Mouse (Mus musculus): Measurements from ENCODE around the gene Gng10.
A peak's percentile ranks its signal among the peaks of the same experiment; 100 is the strongest.

Gene Gng10

DNA sequence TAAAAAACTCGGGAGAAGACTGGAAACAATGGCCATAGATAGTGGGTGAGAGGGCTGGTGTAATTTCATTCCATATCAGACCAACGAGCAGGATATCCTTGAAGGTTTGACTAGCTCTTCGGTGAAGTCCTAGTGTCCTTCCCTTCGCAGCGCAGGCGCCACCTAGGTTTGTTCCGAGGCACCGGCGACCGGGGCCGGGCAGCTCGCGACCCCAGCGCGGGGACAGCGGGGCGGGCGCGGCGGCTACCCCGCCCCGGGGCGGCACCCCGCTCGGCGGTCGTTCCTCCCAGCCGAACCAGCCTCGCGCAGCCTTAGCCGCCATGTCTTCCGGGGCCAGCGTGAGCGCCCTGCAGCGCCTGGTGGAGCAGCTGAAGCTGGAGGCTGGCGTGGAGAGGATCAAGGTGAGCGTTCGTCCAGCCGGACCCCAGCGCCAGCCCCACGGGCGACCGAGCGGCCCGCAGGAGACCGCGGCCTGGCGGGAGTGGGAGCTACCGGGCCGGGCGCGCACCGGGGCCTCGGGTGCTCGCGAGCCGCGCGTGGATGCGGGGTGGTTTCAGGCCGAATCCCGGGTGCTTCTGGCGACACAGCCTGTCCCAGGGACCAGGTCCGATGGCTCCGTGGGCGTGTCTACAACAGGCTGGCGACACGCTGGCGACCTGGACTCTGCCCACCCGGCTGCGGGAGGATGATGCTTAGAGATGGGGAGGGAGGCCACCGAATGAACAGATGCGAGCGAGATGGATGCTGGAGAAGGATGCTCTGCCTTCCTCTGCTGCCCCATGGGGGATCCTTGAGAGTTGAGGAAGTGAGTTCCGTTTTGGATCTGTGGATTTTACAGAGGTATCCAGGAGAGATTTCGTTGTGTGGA, at the start of gene Gng10:
Gng10 (plus strand) TSS at position 171 of the 868 bp plus-strand sequence.
- DNase-seq (ENCODE audit: extremely low spot score): peak; percentile 74

DNA sequence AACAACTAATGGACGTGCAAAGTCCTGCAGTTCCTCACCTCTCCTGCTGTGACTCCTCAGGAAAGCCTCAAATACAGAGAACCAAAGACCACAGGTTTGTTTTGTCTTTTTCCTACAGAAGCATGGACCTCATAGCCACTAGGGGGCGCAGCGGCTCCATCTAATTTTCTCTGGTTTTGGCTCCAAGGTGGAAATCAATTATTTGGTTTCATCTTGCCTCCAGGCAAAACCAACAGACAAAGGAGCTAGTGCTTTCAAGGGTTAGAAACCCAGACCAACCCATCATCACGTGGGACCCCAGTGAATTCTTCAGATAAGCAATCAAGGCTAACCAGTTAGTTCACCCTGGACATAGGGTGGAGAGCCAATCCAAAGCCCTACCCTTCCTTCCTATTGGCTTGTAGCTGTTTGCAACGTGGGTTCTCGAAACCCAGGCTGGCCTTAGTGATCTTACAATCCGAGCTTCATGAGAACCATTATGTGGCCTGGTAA, 49.7 kb upstream of the Gng10 start:
- peak; percentile 76 for DNase-seq (ENCODE audit: extremely low spot score)

DNA sequence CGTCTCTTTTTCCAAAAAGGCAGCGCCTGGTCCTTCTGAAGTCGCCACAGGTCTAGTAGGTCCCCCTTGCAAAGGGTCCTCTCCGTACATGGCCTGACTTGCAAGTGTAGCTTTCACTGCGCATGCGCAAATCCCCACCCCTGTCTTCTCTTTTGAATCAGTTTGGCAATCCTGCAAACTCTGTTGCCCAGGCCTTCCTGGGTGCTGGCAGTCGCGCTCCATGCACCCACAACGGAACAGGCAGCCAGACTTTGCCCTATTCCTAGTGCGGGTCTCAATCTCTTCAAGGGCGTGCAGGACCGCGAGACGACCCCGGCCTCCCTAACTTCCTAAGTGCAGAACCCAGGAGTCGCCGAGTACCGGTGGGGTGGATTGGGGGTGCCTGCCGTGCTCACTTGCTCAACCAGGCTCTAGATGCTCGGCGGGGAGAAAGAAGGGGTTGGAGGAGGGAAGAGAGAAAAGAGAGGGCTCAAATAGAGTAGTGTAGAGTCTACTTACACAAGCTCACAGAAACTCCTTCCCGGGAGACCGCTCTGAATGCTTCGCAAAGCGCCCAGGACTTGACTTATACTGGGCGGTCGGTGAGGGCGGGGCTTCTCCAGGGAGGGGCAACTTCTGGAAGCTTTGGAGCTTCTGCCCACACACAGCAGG, 48.2 kb upstream of the Gng10 start, which contains the start of gene Ptgr1:
Ptgr1 (minus strand) TSS at position 580 of the 651 bp plus-strand sequence.
- peak; percentile 86 for DNase-seq (ENCODE audit: extremely low spot score)

GRCm38 (mm10) chr4:58989303-58989898, 45.5 kb upstream of the Gng10 start:
- DNase-seq (ENCODE audit: extremely low spot score): no peak

DNA sequence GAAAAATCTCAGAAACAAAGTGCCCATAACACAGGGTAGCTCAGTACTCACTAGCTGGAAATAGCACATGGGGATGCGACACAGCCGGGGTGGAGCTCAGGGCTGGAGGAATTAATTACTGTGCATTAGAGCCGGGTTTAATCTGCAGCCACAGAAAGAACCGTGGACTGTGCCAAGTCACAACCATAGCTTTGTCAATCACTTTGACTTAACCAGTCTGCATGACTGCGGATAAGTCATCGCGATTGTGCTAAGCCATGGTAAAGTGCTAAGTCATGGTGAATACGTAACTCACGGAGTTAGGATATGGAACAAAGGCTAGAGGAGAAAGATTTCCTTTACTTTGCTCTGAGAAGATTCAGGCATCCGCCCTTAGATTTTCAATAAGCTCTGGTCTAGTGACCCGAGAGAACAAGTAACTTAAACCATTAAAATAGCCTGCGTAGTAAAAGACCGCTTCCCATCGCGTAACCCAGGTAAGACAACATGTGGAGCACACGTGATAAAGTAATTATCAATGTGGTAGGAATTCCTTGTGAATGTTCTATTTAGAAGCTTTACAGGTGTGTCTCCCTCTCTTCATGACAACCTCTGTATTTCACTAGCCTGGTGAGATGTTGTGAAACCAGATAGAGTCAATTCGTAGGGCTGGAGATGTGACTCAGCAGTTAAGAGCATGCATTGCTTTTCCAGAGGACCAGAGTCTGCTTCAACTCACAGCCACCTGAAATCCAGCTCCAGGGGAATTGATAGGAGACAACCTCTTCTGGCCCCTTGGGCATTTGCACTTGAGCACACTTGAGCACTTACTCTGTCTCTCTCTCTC, 44.1 kb upstream of the Gng10 start:
- DNase-seq (ENCODE audit: extremely low spot score): no peak

DNA sequence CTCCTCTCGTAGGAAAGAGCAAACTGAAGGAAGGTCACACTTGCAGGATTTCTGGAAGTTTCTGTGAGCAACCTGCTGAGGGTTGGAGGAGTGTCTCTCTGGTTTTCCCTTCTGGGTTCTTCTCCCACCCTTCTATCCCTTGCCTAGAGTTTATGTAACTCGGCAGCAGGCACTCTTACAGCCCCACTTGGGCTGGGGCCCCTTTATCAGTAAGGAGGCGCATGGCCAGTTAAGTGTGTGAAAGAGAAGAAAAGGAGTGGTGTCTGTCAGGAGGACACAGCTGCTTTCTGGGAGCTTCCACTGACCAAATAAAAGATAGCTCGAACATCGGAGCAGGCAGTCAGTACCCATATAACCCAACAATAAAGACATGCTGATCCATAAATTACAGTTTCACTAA, 42.7 kb upstream of the Gng10 start:
- DNase-seq (ENCODE audit: extremely low spot score): no peak

DNA sequence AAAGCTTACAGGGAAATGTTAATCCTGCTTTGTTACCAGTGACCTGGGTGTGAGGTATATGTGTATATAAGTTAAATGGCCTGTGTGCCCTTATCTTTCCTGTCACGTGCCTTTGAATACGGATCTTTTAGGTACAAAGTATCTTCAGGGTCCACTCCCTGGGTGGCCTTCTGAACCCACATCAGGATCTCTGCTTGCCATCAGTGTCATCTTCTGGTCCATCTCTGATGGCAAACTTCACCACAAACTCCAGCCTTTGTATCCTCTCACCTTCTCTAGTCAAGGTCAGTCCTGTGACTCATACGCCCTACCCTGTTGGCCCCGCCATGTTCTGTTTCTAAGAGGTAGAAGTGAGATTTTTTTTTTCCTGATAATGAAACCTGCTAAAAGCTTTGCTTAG, 40.1 kb upstream of the Gng10 start, which contains the start of gene Dnajc25:
Dnajc25 (plus strand) TSS at position 301 of the 400 bp plus-strand sequence.
- DNase-seq (ENCODE audit: extremely low spot score): no peak

DNA sequence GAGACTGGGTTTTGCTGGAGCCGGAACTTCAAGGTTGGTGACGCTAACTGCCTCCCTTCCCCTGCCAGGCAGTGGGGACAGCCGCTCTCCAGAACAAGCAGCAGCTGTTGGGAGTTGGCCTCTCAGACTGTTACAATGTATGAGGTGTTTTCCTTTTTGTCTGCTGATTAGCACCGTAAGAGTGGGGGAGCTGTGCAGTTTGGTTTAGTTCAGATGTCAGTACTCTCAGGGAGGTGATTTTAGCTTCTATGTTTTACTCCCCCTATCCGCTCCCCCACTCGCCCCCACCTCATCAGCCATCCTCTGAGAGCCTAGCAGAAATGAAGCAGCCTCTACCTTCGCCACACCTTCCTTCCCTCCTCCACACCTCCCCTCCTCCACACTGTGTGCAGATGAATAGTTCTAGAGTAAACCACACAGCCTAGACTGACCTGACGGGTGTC, 39.6 kb upstream of the Gng10 start:
- no peak for DNase-seq (ENCODE audit: extremely low spot score)

DNA sequence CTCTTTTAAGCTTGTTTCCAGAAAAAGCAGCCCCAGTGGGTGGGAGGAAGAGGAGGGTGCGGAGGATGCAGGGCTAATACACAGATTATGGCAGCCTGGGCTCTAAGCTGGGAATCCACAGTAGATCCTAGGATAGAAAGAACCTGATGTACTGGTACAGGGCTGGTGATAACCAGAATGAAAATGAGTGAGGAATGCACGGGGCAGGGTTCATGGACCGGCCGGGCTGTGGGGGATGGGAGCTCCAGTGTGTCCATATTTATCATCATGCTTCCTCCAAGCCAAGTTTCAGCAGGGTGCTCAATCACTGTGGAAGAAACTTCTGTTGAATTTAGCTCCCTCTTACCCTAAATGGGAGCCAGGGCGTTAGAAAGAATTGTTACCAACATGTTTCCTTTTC, 37.8 kb upstream of the Gng10 start:
- no peak for DNase-seq (ENCODE audit: extremely low spot score)

DNA sequence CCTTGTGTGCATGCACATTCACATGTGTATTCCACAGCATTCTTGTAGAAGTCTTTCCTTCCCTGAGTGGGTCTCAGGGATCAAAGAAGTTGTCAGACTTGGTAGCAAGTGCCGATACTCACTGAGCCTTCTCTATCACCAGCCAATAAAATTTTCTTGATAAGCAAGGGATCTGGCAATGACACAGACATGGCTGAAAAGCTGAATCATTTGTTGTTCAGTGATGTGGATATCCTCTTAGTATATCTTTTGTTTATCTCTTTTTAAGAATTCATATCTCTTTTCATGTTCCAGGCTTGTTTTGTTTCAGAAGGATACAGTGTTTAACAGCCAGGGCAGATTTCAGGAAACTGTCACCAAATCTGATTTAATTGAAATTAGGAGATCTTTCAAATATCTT, 36.2 kb upstream of the Gng10 start:
- no peak for DNase-seq (ENCODE audit: extremely low spot score)

- DNase-seq (ENCODE audit: extremely low spot score): peak; percentile 65
These were observed 35.2 kb upstream of the Gng10 start for GRCm38 (mm10) chr4:58999686-59000085.

DNA sequence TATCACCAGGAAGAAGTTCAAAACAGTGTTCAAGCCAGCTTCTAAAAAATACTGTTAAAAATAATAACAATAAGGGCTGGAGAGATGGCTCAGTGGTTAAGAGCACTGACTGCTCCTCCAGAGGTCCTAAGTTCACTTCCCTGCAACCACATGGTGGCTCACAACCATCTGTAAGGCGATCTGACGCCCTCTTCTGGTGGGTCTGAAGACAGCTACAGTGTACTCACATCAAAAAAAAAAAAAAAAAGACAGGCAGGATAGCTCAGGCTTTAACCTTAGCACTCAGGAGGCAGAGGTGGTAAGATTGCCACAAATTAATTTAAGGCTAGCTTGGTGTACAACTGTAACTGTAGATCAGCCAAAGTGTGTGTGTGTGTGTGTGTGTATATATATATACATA, 34.3 kb upstream of the Gng10 start:
- DNase-seq (ENCODE audit: extremely low spot score): peak; percentile 17

DNA sequence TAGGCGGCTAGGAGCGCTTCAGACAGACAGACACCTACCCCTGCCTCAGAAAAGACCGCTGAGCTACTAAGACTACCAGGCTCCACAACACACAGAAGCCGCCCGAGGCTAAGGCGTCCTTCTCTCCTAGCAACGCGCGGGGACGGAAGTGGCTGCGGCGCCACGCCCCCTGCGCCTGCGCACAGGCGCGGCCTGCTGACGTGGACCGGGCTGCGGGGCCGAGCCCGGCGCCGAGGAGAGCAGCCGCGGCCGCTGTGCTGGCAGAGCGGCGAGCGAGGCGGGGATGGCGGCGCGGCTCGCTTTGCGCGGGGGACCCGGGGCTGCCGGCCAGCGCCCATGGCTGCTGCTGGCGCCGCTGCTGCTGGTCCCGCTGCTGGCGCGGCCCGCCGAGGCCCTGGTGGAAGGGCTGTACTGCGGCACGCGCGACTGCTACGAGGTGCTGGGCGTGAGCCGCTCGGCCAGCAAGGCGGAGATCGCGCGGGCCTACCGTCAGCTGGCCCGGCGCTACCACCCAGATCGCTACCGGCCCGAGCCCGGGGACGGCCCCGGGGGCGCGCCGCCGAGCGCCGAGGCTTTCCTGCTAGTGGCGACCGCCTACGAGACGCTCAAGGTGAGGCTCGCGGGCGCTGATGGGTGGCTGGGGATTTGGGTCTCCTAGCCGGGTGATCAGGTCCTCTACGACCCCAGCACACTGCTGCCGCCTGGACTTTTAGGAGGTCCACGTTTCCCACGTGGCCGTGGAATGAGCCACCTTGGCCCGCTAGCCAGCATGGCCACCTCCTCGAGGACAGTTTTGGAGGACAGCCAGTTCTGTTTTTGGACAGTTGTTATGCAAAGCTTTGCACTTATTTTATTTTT, 31.7 kb upstream of the Gng10 start, which contains the start of gene Gm20503:
Gm20503 (plus strand) TSS at position 263 of the 858 bp plus-strand sequence.
- DNase-seq (ENCODE audit: extremely low spot score): peak; percentile 88

- no peak for DNase-seq (ENCODE audit: extremely low spot score)
These were observed 31.1 kb upstream of the Gng10 start for GRCm38 (mm10) chr4:59003806-59004200.

- DNase-seq (ENCODE audit: extremely low spot score): peak; percentile 15
These were observed 28.7 kb upstream of the Gng10 start for GRCm38 (mm10) chr4:59006211-59006610.

- no peak for DNase-seq (ENCODE audit: extremely low spot score)
These were observed 27.9 kb upstream of the Gng10 start for GRCm38 (mm10) chr4:59007016-59007415.

GRCm38 (mm10) chr4:59007974-59008373, 26.9 kb upstream of the Gng10 start:
- DNase-seq (ENCODE audit: extremely low spot score): no peak

- no peak for DNase-seq (ENCODE audit: extremely low spot score)
These were observed 25.7 kb upstream of the Gng10 start for GRCm38 (mm10) chr4:59009186-59009585.

DNA sequence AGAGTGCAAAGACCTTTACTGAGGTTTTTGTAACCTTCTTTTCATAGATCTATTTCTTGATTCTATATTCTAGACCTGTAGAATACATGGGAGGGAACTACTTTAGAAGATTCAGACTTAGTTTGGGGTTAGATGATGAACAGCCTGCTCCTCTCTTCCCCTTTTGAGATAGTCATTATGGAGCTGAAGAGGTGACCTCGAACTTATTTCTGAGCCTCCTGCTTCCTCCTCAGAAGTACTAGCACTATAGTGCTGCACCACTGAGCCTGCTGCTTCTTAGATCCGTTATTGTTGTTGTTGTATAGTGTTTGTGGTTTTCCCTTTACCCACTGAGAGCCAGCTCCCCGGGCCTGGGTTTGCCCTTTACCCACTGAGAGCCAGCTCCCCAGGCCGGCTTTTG, 25.2 kb upstream of the Gng10 start:
- no peak for DNase-seq (ENCODE audit: extremely low spot score)

DNA sequence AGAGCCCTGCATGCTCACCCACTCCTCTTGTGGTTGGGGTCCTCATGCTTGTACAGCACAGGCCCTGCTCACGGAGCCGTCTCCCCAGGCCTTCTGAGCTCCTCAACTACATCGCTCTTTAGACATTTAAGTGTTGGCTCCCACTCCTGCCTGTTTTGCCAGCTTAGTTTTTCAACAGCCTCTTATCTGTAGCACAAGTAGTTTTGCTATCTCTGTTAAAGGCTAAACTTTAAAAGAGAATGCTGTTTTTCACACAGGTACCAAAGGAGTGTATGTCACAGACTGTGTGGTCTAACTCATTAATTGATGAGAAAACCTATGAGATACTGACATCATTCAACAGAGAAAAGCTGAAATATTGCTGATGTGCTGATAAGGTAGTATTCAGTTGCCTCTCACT, 23.4 kb upstream of the Gng10 start:
- no peak for DNase-seq (ENCODE audit: extremely low spot score)

All from embryo, embryonic 9.5 days (tissue).